Comparison of ENCODE assay signal across 21 mouse cellular contexts in genomic region chr13:114571731-114572130, GRCm38 (mm10).
DNase-seq lines count a peak whose midpoint lies in the region; TF ChIP-seq lines count a peak whose summit lies in the region.
"Had no signal": no experiment of that assay in that cellular context is flagged by ENCODE, and none has a peak within 500 bp of the region (broad histone marks: within the 10 kb centered on the region; RNA-seq: fewer than 3 reads in every experiment).

No protein-coding gene starts in this region.

- no peaks in the 10 kb centered on the region for H3K36me3 ChIP-seq in ES-E14 (ENCODE audit: control insufficient read depth, insufficient read depth, low read length, poor library complexity, severe bottlenecking)
- H3K36me3 ChIP-seq: embryonic facial prominence, embryonic 13.5 days; embryonic facial prominence, embryonic 15.5 days; forebrain, embryonic 10.5 days; forebrain, embryonic 12.5 days had no signal

- no peak overlapping the region for H3K9ac ChIP-seq in ES-E14 (ENCODE audit: insufficient read depth, low read depth, low read length, poor library complexity, severe bottlenecking)
- H3K9ac ChIP-seq: embryonic facial prominence, embryonic 13.5 days; embryonic facial prominence, embryonic 15.5 days; forebrain, embryonic 12.5 days had no signal

- no peak overlapping the region for H3K4me3 ChIP-seq in ES-E14 (ENCODE audit: insufficient read depth in 1 of 2, low read depth in 1 of 2, low read length in 2 of 2, poor library complexity in 1 of 2, severe bottlenecking in 1 of 2)
- no peak overlapping the region for H3K4me3 ChIP-seq in brown adipose tissue, adult 24 weeks (ENCODE audit: insufficient read depth, low read depth, low read length)
- H3K4me3 ChIP-seq: embryonic facial prominence, embryonic 13.5 days; embryonic facial prominence, embryonic 15.5 days; erythroblast, embryonic 14.5 days; forebrain, embryonic 10.5 days; forebrain, embryonic 12.5 days had no signal

- DNase-seq in ES-E14 (ENCODE audit: low read depth, low spot score) (peak; percentile 25), WW6 (ENCODE audit: low read depth, low spot score) (peak; percentile 5)
- DNase-seq in thymus, postnatal 0 days (ENCODE audit: low spot score): no peak
- no peak for DNase-seq in left cerebral cortex, postnatal 14 days (ENCODE audit: low spot score in 2 of 2)
- no peak for DNase-seq in right cerebral cortex, adult 18-20 months
- DNase-seq: adrenal gland, adult 8-10 months; adrenal gland, postnatal 14 days; adrenal gland, postnatal 36 days; cerebellum, adult 11 months; cerebellum, adult 18-20 months; cerebellum, adult 8-10 months; cerebellum, adult 9-11 months; cerebellum, postnatal 14 days; cerebellum, postnatal 36 days; embryo, embryonic 11 days had no signal

- no peaks in the 10 kb centered on the region for H3K9me3 ChIP-seq in ES-E14 (ENCODE audit: control insufficient read depth, insufficient read depth, low read depth, low read length)
- H3K9me3 ChIP-seq: embryonic facial prominence, embryonic 15.5 days; forebrain, embryonic 10.5 days; forebrain, embryonic 12.5 days had no signal

- H3K27ac ChIP-seq in ES-E14 (ENCODE audit: insufficient read depth, low read depth, low read length, poor library complexity, severe bottlenecking): no peak overlapping the region
- H3K27ac ChIP-seq in brown adipose tissue, adult 24 weeks (replicated peaks; ENCODE audit: low read depth, low read length): peak overlapping the region; percentile 17; the same call in 1 of the 2 replicates
- H3K27ac ChIP-seq: embryonic facial prominence, embryonic 13.5 days; embryonic facial prominence, embryonic 15.5 days; forebrain, embryonic 10.5 days; forebrain, embryonic 12.5 days had no signal

- in situ Hi-C loops in ES-E14 (cut with MboI; ENCODE audit: low sequenced_read_pairs in 2 of 2, unreplicated experiment in 2 of 2): no loop called here

- intact Hi-C loops in left cerebral cortex, postnatal 14 days (cut with DNase I): no loop called here

- H3K4me1 ChIP-seq in ES-E14 (ENCODE audit: control insufficient read depth in 2 of 2, insufficient read depth in 2 of 2, low read length in 2 of 2, poor library complexity in 1 of 2): no peaks in the 10 kb centered on the region
- H3K4me1 ChIP-seq in brown adipose tissue, adult 24 weeks (ENCODE audit: control insufficient read depth, insufficient read depth, insufficient read length, low read length): no peaks in the 10 kb centered on the region
- H3K4me1 ChIP-seq: embryonic facial prominence, embryonic 13.5 days; embryonic facial prominence, embryonic 15.5 days; forebrain, embryonic 10.5 days; forebrain, embryonic 12.5 days had no signal

TF ChIP-seq in ES-E14, 5 proteins besides CTCF, POLR2A, EP300 and RAD21:
- TF ChIP-seq HCFC1 (IDR thresholded peaks at IDR 0.05; ENCODE audit: borderline replicate concordance, insufficient read depth, low read length) (no peak), MAFK (IDR thresholded peaks at IDR 0.05; ENCODE audit: insufficient read depth, low read depth, low read length) (no peak), ZNF384 (IDR thresholded peaks at IDR 0.05; ENCODE audit: low read depth, low read length) (no peak), CHD2 (IDR thresholded peaks at IDR 0.05; ENCODE audit: low read depth, low read length) (no peak), ZC3H11A (IDR thresholded peaks at IDR 0.05; ENCODE audit: borderline replicate concordance, low read depth, low read length) (no peak)
TF ChIP-seq in ES-E14: peak in this region for 0.

Comparison
In these comparisons a context has a peak if more than half of its experiments do, and no peak if none do; other contexts are left out.
1. DNase-seq: peak in ES-E14 (single experiment) and WW6 (single experiment); none in thymus, postnatal 0 days (single experiment), left cerebral cortex, postnatal 14 days (0 of 2) and right cerebral cortex, adult 18-20 months (single experiment).